Mouse (Mus musculus) cerebellum, postnatal 4 days (tissue): ENCODE data around the gene Obox1.
"Not testable (repeated sequence)": the region's sequence is repeated elsewhere in the genome, so short reads cannot be mapped to it uniquely, and the experiment has no call there.

Experiments
- DNase-seq, 2 experiments: peaks; one replicate each; pipeline ENCODE4 v3.0.0; 2022; ENCODE audit warnings: low spot score in 2 of 2, mixed read lengths in 1 of 2

Gene Obox1

GRCm38 (mm10) chr7:15388421-15388998, at the start of gene Obox1, which contains the start of gene Obox2:
Gene Obox1, plus strand, starts transcription at chr7:15388948.
Gene Obox2, plus strand, starts transcription at chr7:15388721.
- DNase-seq: not testable (repeated sequence)

- DNase-seq: not testable (repeated sequence)
Observed at GRCm38 (mm10) chr7:15399147-15399874, 10.6 kb downstream of the Obox1 start.

DNA sequence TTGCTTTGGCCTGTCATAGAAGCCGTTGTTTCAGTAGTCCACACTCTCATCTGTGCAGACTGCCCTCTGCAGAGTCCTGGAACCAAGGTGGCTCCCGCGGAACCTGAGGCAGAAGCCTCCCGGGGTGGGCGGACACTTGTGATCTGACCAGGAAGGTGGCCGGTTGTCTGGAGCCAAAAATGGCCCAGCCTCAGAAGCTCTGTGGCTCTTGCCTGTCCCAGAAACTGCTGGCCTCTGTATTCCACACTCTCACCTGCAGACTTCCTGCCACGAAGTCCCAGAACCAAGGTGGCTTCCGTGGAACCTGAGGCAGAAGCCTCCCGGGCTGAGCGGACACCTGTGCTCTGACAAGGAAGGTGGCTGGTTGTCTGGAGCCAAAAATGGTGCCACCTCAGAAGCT, 18.1 kb downstream of the Obox1 start:
- DNase-seq: not testable (repeated sequence)

DNA sequence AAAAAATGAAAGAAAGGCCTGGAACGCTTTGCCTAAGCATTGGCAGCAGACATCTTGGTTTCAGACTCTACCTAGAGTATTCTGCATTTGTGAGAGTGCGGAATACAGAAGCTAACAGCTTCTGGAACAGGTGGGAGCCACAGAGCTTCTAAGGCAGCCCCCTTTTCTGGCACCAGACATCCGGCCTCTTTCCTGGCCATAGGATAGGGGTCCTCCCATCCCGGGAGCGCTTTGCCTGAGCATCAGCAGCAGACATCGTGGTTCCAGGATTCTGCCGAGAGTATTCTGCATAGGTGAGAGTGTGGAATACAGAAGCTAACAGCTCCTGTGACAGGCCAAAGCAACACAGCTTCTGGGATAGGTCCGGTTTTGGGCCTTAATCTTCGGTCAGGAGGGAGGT, 29.3 kb downstream of the Obox1 start:
- DNase-seq: not testable (repeated sequence)

GRCm38 (mm10) chr7:15425537-15425936, 36.8 kb downstream of the Obox1 start:
- DNase-seq: not testable (repeated sequence)

GRCm38 (mm10) chr7:15509411-15509810, 120.7 kb downstream of the Obox1 start:
- DNase-seq: not testable (repeated sequence)
